ENCODE assay signal across 21 mouse cellular contexts in the genomic region with DNA sequence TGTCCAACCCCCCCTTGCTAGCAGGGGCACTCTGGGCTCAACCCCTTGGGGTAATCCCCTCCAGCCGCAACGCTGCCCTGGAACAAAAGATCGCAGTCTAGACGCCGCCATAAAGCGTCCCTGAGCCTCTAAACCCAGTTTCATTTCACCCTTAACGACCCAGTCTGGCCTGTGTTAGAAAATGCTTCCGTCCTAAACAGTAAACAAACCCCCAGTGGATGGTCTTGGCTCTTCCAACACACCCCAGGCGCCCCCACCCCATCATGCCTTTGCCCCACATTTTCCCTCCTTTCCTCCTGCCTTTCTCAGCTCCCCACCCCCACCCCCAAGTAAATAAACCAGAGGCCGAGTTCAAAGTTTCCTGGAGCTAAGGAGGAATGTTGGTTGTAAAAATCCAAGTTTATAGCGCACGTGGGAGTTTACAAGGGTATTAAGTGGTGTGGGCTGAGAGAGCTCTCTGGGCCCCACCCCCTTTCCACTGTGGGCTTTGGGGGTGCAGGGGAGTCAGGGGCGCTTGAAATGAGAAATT. TPM values are rescaled to one million over a fixed set of nuclear protein-coding genes. Genes with fewer than 3 reads are reported as not detected.
DNase-seq lines count a peak whose midpoint lies in the region; ATAC-seq and TF ChIP-seq lines count a peak whose summit lies in the region.
"Had no signal": no experiment of that assay in that cellular context is flagged by ENCODE, and none has a peak within 500 bp of the region (broad histone marks: within the 10 kb centered on the region; RNA-seq: fewer than 3 reads in every experiment).

No protein-coding gene starts in this region.

- H3K4me1 ChIP-seq in kidney, postnatal 0 days (replicated peaks; ENCODE audit: insufficient read depth, low read length) = peaks cover 25% of the 10 kb centered on the region
- no peaks in the 10 kb centered on the region for H3K4me1 ChIP-seq in embryonic fibroblast, embryonic 13.5 days (ENCODE audit: control insufficient read depth, insufficient read depth, low read length)
- H3K4me1 ChIP-seq in neural tube, embryonic 13.5 days (replicated peaks) = peaks cover 20% of the 10 kb centered on the region; the same call in 1 of the 2 replicates

- TF ChIP-seq POLR2A in embryonic fibroblast, embryonic 13.5 days (IDR thresholded peaks at IDR 0.05; ENCODE audit: low read depth, low read length) = no peak

- peak overlapping the region; percentile 28 for H3K4me3 ChIP-seq in kidney, postnatal 0 days (replicated peaks; ENCODE audit: low read depth, low read length)
- no peak overlapping the region for H3K4me3 ChIP-seq in embryonic fibroblast, embryonic 13.5 days (ENCODE audit: insufficient read depth, low read length)
- H3K4me3 ChIP-seq in neural tube, embryonic 13.5 days = peak overlapping the region; percentile 20
- H3K4me3 ChIP-seq: heart, embryonic 12.5 days; midbrain, embryonic 10.5 days had no signal

- H3K27ac ChIP-seq in kidney, postnatal 0 days = peak overlapping the region; percentile 90
- peak overlapping the region; percentile 41; the same call in 1 of the 2 replicates for H3K27ac ChIP-seq in embryonic fibroblast, embryonic 13.5 days (ENCODE audit: insufficient read depth, low read length)
- peak overlapping the region; percentile 78 for H3K27ac ChIP-seq in neural tube, embryonic 13.5 days (replicated peaks)
- H3K27ac ChIP-seq: liver, embryonic 14.5 days; midbrain, embryonic 10.5 days had no signal

- no peaks in the 10 kb centered on the region for H3K36me3 ChIP-seq in kidney, postnatal 0 days (ENCODE audit: insufficient read depth, low read length)
- H3K36me3 ChIP-seq in neural tube, embryonic 13.5 days = no peaks in the 10 kb centered on the region
- H3K36me3 ChIP-seq: heart, embryonic 12.5 days; midbrain, embryonic 10.5 days had no signal

- H3K9me3 ChIP-seq in kidney, postnatal 0 days (replicated peaks; ENCODE audit: low read length) = no peaks in the 10 kb centered on the region
- H3K9me3 ChIP-seq in neural tube, embryonic 13.5 days = no peaks in the 10 kb centered on the region
- H3K9me3 ChIP-seq: heart, embryonic 12.5 days; midbrain, embryonic 10.5 days had no signal

- H3K27me3 ChIP-seq in kidney, postnatal 0 days (ENCODE audit: insufficient read depth, low read length) = no peaks in the 10 kb centered on the region
- H3K27me3 ChIP-seq in neural tube, embryonic 13.5 days = peaks cover 96% of the 10 kb centered on the region

- DNase-seq in kidney, postnatal 0 days (ENCODE audit: low spot score) = peak; percentile 94
- no peak for DNase-seq in kidney, adult 8-10 months
- DNase-seq in large intestine, adult 2 months (ENCODE audit: low read depth, low spot score) = peak; percentile 19
- DNase-seq in urinary bladder, postnatal 36 days (ENCODE audit: low spot score in 2 of 2) = no peak
- no peak for DNase-seq in layer of hippocampus, adult 18-20 months (ENCODE audit: low spot score in 2 of 2)
- DNase-seq in lung, postnatal 36 days = no peak
- DNase-seq: adrenal gland, postnatal 36 days; cerebellum, postnatal 14 days; heart, postnatal 36 days had no signal

- peak; percentile 38; the same call in 1 of the 2 replicates for ATAC-seq in kidney, postnatal 0 days (replicated peaks; ENCODE audit: low FRiP score, low read depth)
- ATAC-seq in neural tube, embryonic 13.5 days (ENCODE audit: low read depth) = peak; percentile 41; the same call in 1 of the 2 replicates
- ATAC-seq: lung, postnatal 0 days had no signal

- H3K4me2 ChIP-seq in kidney, postnatal 0 days (ENCODE audit: low read length) = peak overlapping the region; percentile 90
- peak overlapping the region; percentile 47 for H3K4me2 ChIP-seq in neural tube, embryonic 13.5 days
- H3K4me2 ChIP-seq: heart, embryonic 12.5 days had no signal

- no peak for TF ChIP-seq CTCF in kidney, postnatal 0 days (IDR thresholded peaks at IDR 0.05; ENCODE audit: low read depth)
- TF ChIP-seq CTCF in embryonic fibroblast, embryonic 13.5 days (IDR thresholded peaks at IDR 0.05; ENCODE audit: borderline replicate concordance, insufficient read depth, low read length) = no peak

- WGBS in kidney, postnatal 0 days = 2% methylated on average over 12 of the region's 13 CpGs
- WGBS in large intestine, adult 2 months = 6% methylated on average over 13 of the region's 13 CpGs
- under 1% methylated on average over 13 of the region's 13 CpGs for WGBS in neural tube, embryonic 13.5 days

- peak overlapping the region; percentile 62 for H3K9ac ChIP-seq in kidney, postnatal 0 days (ENCODE audit: low read depth, low read length)
- H3K9ac ChIP-seq in neural tube, embryonic 13.5 days = peak overlapping the region; percentile 44
- H3K9ac ChIP-seq: heart, embryonic 12.5 days; liver, embryonic 14.5 days had no signal

RNA-seq across cellular contexts. Expression of gene Hoxc11, which starts 5.5 kb away (rescaled TPM):
- polyA plus RNA-seq in kidney, postnatal 0 days (2015; fragmentation: Nextera tagmentation; extraction: Ambion mirVana) = 1.5 and 1.8 TPM in 2 replicates
- polyA plus RNA-seq in embryonic fibroblast, embryonic 13.5 days (2011; ENCODE audit: insufficient read length, low read depth, missing spikeins) = 0.40 and 1.2 TPM in 2 replicates
- not detected in 2 replicates for polyA plus RNA-seq in large intestine, adult 2 months (2012; rRNA removed)
- 2.6 and 3.8 TPM in 2 replicates for polyA plus RNA-seq in neural tube, embryonic 13.5 days (2015; fragmentation: Nextera tagmentation; extraction: Ambion mirVana)
- not detected for total RNA-seq in layer of hippocampus, adult 18-20 months (2021)
- total RNA-seq: adrenal gland, postnatal 36 days; heart, postnatal 36 days; layer of hippocampus, postnatal 14 days; left cerebral cortex, postnatal 14 days had no signal
- polyA plus RNA-seq: frontal cortex, adult 2 months; heart, embryonic 12.5 days; liver, embryonic 14.5 days; lung, postnatal 0 days; midbrain, embryonic 10.5 days; stomach, embryonic 14.5 days had no signal

RNA-seq across cellular contexts. Expression of gene Hoxc10, which starts 6.9 kb away (rescaled TPM):
- 30.6 and 34.1 TPM in 2 replicates for polyA plus RNA-seq in kidney, postnatal 0 days (2015; fragmentation: Nextera tagmentation; extraction: Ambion mirVana)
- polyA plus RNA-seq in embryonic fibroblast, embryonic 13.5 days (2011; ENCODE audit: insufficient read length, low read depth, missing spikeins) = 7.3 and 16.6 TPM in 2 replicates
- polyA plus RNA-seq in large intestine, adult 2 months (2012; rRNA removed) = 0.07 TPM in 1 of 2 replicates, not detected in the other
- polyA plus RNA-seq in neural tube, embryonic 13.5 days (2015; fragmentation: Nextera tagmentation; extraction: Ambion mirVana) = 58.5 and 92.4 TPM in 2 replicates
- total RNA-seq in layer of hippocampus, adult 18-20 months (2021) = not detected
- total RNA-seq: heart, postnatal 36 days; layer of hippocampus, postnatal 14 days; left cerebral cortex, postnatal 14 days had no signal
- polyA plus RNA-seq: frontal cortex, adult 2 months; heart, embryonic 12.5 days; liver, embryonic 14.5 days; lung, postnatal 0 days; midbrain, embryonic 10.5 days; stomach, embryonic 14.5 days; thymus, postnatal 0 days had no signal

RNA-seq across cellular contexts. Expression of gene Hoxc5, which starts 7.5 kb away (rescaled TPM):
- polyA plus RNA-seq in kidney, postnatal 0 days (2015; fragmentation: Nextera tagmentation; extraction: Ambion mirVana) = 2.7 and 3.9 TPM in 2 replicates
- 7.6 and 11.0 TPM in 2 replicates for polyA plus RNA-seq in embryonic fibroblast, embryonic 13.5 days (2011; ENCODE audit: insufficient read length, low read depth, missing spikeins)
- polyA plus RNA-seq in large intestine, adult 2 months (2012; rRNA removed) = 1.5 and 1.7 TPM in 2 replicates
- 18.8 and 32.2 TPM in 2 replicates for polyA plus RNA-seq in neural tube, embryonic 13.5 days (2015; fragmentation: Nextera tagmentation; extraction: Ambion mirVana)
- not detected for total RNA-seq in layer of hippocampus, adult 18-20 months (2021)
- total RNA-seq: heart, postnatal 36 days; layer of hippocampus, postnatal 14 days; left cerebral cortex, postnatal 14 days had no signal
- polyA plus RNA-seq: frontal cortex, adult 2 months; lung, postnatal 0 days had no signal

RNA-seq across cellular contexts. Expression of gene Hoxc9, which starts 16.5 kb away (rescaled TPM):
- 11.0 and 12.4 TPM in 2 replicates for polyA plus RNA-seq in kidney, postnatal 0 days (2015; fragmentation: Nextera tagmentation; extraction: Ambion mirVana)
- polyA plus RNA-seq in embryonic fibroblast, embryonic 13.5 days (2011; ENCODE audit: insufficient read length, low read depth, missing spikeins) = 4.9 and 6.2 TPM in 2 replicates
- polyA plus RNA-seq in large intestine, adult 2 months (2012; rRNA removed) = 0.04 and 0.74 TPM in 2 replicates
- polyA plus RNA-seq in neural tube, embryonic 13.5 days (2015; fragmentation: Nextera tagmentation; extraction: Ambion mirVana) = 40.9 and 43.4 TPM in 2 replicates
- not detected for total RNA-seq in layer of hippocampus, adult 18-20 months (2021)
- total RNA-seq: heart, postnatal 36 days; layer of hippocampus, postnatal 14 days; left cerebral cortex, postnatal 14 days had no signal
- polyA plus RNA-seq: frontal cortex, adult 2 months; heart, embryonic 12.5 days; lung, postnatal 0 days; midbrain, embryonic 10.5 days; stomach, embryonic 14.5 days; thymus, postnatal 0 days had no signal

RNA-seq across cellular contexts. Expression of gene Hoxc12, which starts 23.2 kb away (rescaled TPM):
- polyA plus RNA-seq in kidney, postnatal 0 days (2015; fragmentation: Nextera tagmentation; extraction: Ambion mirVana) = not detected in 2 replicates
- polyA plus RNA-seq in embryonic fibroblast, embryonic 13.5 days (2011; ENCODE audit: insufficient read length, low read depth, missing spikeins) = not detected in 2 replicates
- not detected in 2 replicates for polyA plus RNA-seq in large intestine, adult 2 months (2012; rRNA removed)
- 7.8 and 12.0 TPM in 2 replicates for polyA plus RNA-seq in neural tube, embryonic 13.5 days (2015; fragmentation: Nextera tagmentation; extraction: Ambion mirVana)
- total RNA-seq in layer of hippocampus, adult 18-20 months (2021) = not detected
- total RNA-seq: adrenal gland, postnatal 36 days; heart, postnatal 36 days; layer of hippocampus, postnatal 14 days; left cerebral cortex, postnatal 14 days had no signal
- polyA plus RNA-seq: frontal cortex, adult 2 months; gonadal fat pad, adult 2 months; heart, embryonic 12.5 days; liver, embryonic 14.5 days; lung, postnatal 0 days; midbrain, embryonic 10.5 days; stomach, embryonic 14.5 days; thymus, postnatal 0 days had no signal

Comparison
In these comparisons a context has a peak if more than half of its experiments do, and no peak if none do; other contexts are left out.
1. DNase-seq: peak in kidney, postnatal 0 days (single experiment) and large intestine, adult 2 months (single experiment); none in kidney, adult 8-10 months (0 of 2), urinary bladder, postnatal 36 days (0 of 2), layer of hippocampus, adult 18-20 months (0 of 2) and lung, postnatal 36 days (single experiment).
2. Peak in every context shown above with its lines, with median percentiles within 50 percentile points of each other: H3K27ac ChIP-seq.